Mouse (Mus musculus): ENCODE results near the gene Dnajb11.

Dnajb11 gene

DNA sequence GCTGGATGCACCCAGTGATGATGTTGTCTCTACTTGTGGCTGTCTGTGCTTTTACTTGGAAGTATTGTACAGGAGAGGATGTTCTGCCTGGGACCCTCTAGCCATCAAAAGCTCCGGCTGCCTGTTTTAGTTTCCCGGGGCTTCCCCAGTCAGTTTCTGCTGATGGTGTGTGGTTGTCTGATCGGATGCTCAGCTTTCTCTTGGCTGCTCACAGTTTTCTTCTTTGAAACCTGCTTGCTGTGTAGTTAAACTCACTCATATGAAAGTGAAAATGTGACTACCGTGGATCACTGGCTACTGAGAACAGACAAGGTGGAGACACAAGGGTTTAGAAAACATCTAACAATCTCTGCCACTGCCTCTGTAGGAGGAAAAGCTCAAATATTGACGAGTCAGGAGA is 25.8 kb downstream of the Dnajb11 start:
- DNase-seq: no peak

DNA sequence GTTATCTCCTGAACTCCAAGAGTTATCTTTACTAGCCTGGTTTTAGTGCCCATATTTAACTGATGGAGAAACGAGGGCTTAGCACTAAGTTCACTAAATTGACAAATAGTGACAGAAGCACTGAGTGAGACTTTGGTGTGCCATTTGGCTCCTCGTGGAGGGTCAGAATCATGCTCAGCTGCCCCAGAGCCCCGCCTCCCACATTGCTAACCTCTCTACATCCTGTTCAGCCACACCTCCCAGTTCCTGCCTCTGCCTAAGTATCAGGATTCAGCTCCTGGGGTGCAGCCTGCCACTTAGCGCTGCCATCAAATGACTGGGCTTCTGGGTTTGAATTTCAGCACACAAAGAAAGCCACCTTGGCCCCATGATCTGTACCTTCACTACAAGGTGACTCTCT is 27.7 kb downstream of the Dnajb11 start:
- no peak for DNase-seq

DNA sequence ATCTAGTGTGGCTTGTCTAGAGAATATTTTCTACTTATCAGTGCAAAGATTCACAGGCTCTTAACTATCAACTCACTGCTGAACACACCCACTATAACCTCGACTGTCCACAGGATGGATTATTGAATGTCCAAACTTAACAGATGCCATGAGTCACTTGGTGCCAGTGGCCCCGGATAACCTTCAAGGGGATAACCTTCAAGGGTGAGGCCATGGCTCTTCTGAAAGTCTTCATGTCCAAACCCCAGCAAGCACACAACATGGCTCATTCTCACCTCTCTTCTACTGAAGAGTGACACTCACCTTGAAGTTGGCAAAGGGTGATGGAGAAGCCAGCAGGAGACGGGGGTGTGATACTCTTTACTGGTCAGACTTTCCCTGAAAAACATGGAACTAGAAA is 29.1 kb downstream of the Dnajb11 start:
- DNase-seq: no peak

DNA sequence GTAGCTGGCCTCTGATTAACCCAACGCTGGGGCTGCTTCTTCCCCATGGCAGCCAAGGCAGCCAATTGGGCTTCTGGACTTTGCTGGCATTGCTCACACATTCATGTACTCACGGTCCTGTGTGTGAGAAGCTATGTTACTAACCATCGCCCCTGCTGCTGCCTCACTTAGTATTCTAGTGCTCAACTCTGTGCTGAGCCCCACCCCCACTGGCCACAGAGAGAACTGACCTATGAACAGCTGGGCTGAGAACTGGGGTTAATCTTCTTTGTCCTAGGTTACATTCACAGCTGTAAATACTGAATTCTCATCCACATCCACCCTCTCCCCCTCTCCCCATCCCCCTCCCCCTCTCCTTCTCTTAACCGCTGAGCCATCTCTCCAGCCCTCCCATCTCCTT is 31.2 kb downstream of the Dnajb11 start:
- no peak for DNase-seq

DNA sequence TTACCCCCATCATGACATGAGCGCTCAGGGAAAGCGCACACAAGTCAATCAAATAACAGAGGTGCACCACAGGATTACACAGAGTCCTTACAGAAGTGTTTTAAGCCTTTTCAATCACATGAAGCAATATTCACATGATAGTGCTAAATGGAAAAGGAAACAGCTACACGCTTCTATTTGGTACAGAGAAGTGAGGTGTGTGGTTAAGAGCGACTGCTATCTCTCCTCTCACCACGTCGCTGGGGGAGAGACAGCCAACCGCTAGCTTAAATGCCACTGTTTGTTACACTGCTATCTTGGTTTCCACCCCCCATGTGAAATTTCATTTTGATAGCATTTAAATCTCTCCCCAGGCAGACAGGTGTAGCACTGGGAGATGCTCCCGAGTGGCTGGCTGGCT is 32.1 kb downstream of the Dnajb11 start:
- no peak for DNase-seq

DNA sequence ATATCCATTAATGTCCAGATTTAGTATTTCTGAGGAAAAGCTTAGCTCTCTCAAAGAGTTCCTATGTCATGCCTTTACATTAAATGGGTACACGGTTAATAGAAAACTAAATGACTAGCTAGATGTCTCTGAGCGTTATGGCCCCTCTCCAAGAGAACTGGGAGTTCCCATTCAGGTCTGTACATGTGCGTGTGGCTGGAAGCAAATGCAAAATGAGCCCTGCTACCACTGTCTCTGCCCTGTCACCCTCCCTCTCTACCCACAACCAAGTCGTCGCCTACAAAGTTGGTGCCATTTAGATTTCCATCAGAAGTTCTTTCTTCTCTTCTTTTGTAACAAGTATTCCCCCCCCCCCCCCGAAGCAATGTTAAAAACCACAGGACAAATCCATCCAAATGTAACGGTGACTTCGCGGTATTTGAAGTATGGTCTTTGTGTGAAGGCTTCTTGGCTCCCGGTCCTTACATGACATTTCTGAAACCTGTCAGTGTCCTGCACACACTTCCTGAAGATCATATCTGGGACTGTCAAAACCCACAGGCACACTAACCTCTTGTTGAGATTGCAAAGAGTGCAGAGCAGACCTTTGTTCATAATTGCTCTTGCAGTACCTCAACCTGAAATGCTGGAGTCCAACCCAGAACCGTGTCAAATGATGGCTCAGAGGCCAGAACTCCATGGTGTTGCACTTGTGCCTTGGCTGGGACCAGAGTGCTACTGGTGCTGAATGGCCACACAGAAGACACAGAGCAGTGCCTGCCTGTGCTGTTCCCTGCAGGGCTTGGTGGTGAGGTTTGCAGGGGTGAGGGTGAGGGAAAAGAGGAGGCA is 33.3 kb downstream of the Dnajb11 start, which contains the start of gene Ahsg:
Gene Ahsg (plus strand): TSS at position 595 of the 828 bp plus-strand sequence.
- no peak for DNase-seq

DNA sequence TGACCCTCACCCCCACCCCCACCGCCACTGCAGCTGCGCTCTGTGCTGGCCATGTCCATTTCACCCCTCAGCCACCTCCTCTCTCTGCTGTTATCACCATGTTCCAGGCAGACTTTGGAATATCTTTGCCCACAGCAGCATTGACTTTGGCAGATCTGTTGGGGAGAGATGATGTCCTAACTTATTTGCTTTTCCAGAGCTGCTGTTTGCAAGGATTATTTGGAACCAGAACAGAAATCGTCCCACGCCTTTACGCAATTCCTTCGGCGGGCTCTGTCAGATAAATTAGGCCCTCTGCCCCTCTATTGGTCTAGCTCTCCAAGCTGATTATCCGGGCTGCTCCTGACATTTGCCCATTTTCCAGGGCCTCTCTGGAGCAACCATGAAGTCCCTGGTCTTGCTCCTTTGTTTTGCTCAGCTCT is 34.1 kb downstream of the Dnajb11 start:
- DNase-seq: no peak

DNA sequence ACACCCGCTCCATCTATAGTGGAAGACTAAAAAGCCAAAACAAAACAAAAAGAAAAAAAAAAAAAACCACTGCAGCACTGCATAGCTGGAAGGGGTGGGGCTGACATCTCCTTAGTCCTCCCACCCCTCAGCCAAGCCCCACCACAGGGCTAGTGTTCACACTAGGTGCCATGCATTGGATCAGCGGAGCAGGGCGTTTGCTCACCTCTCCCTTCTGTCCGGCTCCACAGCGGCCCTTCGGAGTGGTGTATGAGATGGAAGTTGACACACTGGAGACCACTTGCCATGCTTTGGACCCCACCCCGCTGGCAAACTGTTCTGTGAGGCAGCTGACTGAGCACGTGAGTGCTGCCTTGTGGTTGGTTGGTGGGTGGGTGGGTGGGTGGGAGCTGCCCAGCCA is 36.5 kb downstream of the Dnajb11 start:
- DNase-seq: no peak

DNA sequence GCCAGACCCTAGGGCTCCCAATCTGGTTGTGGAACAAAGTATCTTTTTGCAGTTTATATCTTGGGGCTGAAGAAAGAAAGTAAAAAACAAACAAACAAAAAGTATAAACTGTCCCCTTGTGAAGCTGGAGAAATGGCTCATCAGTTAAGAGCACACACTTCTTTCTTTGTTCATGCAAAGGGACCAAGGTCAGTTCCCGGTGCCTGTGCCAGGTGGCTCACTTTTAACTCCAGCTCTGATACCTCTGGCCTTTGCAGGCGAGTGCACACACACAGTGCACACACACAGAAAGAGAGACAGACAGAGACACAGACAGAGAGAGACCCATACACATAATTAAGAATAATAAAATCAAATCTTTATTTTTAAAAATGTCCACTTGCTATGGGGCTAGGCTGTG is 39.0 kb downstream of the Dnajb11 start:
- DNase-seq: no peak

DNA sequence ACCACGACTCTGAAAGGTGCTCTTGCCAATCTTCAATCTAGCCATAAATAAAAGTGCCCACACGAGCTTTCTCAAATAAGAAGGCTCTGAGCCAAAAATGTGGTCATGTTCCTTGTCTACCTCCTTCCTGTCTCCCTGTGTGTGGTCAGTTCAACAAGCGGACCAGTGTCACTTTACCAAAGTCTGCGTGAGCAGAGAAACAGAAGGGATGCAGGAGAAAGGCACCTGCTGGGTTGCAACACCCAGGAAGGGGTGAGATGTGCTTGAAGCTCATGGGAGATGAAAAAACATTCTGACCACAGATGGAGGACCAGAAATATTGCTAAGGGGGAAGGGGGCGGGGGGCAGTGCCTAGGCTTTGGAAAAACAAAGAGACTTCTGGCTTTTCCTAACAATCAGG is 41.7 kb downstream of the Dnajb11 start:
- no peak for DNase-seq

DNA sequence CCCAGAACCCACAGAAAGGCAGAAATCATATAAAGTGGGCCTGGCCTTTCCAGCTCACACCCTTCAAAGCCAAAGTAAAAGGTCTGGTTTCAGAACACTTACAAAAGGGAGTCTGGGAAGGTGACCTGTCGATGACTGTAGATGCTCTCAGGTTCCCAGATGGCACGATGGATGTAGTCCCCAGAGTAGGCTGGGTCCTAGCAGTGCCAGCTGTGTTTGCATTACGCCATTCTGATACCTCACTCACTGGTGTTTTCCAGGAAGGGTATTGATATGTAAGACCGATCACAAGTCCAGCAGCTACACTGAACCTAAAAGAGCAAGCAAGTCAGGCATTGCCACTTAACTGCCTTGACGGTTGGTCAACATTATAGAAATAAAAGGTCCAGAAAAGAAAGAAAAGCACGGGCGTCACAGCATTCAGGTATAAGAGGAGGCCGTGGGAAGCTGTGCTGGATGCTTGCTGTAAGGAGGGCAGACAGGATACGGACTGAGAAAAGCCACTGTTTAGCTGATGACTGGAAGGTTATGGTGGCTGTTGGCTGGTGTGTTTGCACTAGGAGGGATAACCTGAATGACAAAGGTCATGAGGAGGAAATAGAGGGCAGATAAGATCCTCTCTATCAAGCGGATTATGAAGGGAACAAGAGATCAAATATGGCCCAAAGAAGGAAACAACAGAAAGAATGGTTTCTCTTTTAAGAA is 42.4 kb downstream of the Dnajb11 start:
- no peak for DNase-seq

DNA sequence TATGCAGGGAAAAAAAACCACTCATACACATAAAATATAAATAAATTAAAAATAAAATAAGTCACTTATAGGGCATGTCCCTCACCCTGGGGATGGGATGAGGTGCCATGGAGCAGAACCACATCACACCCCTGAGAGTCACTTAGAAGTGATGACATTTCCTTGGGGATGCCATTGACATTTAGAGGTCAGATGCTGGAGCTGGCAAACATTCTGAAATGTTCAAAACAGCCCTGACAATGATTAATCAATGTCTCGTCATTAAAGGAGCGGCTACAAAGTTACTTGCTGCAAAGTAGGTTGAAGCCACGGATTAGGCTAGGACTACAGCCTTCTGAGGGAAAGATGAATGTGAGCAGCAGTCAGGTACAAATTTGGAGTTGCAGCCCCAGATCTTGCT is 43.7 kb downstream of the Dnajb11 start:
- DNase-seq: no peak

DNA sequence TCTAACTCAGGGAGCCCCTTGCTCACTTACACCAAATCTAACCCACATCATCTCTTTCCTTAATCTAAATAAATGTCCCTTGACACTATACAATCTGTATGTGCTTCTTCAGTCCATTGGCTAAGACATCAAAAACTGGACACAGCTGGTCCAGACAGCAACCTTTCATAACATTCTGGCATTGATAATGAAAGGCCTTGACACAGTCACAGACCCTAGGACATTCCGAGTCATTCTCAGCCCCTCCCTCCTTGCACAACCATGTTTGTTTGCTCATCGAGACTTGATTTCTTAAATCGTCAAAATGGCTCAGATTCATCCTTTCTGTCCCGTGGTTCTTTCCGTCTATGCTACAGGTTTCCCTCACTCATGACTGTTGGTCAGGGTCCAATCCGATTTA is 51.6 kb downstream of the Dnajb11 start:
- DNase-seq: no peak

DNA sequence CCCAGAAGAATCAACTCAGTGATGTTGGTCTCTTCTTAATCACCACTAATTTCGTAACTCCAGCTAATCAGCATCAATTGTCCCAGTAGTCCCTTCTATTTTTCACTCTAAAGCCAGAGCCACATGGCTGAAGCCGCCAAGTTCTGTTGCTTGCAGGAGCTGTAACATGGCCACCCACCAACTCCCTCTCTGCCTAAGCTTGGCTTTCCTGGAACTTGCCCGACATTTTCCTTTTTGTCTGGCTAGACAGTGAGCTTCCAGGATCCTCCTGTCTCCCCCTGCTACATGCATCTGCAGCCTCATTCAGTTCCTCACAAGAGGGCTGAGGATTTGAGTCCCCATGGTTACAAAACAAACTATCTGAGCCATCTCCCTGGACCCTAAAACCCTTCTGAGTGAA is 54.3 kb downstream of the Dnajb11 start:
- no peak for DNase-seq

DNA sequence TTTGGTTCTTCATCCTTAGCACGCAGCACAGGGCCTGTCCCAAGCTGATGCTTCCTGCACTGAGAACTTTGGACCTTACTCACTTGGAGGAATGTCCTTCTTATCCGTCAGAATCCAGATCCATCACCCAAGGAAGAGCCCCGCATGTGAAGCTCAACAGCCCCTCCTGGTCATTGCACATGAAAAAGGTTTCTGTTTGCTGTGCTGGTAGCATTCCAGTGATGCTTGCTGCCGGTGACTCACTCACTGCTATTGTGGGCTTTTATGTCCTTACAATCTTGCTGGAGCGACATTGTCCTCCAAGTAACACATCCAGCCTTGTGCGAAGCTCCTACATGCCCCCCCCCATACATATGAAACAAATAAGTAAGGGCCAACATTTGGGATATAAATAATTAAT is 55.2 kb downstream of the Dnajb11 start:
- no peak for DNase-seq

DNA sequence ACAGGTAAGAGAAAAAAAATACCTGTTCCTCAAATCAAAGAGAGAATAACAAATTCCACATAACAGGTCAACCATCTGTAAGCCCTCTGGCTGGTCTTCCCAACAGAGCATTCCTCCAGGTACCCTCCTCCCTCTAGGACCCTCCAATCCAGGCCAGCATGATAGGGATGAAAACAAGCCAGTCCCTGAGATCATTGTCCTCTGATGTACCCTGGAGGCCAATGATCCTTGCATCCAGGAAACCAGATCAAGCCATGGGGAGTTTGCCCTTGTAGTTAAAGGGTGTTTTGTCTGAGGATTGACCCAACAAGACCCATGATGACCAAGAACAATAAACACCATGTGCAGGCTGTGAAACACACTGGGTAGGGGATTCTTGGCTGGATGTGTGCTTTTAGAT is 56.6 kb downstream of the Dnajb11 start:
- DNase-seq: no peak

DNA sequence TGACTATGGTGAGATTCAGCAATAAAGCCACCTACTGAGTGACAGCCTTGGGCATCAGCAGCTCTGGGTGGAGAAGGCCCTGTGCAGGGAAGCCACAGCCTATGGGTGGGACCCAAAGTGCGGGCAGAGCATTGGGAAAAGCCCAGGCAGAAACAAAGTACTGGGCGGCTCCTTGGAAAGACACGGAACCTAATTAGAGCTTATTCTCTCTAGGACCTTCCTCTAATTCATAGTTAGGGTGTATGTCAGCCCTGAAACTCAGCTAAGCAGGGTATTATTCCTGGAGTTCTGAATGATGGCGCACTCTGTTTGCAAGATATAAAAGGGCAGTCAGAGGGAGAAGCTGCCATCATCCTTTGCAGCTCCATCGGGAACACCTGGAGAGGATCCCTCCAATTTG is 60.4 kb downstream of the Dnajb11 start, which contains the start of gene Fetub:
Gene Fetub (plus strand): TSS at position 301 of the 400 bp plus-strand sequence.
- no peak for DNase-seq

DNA sequence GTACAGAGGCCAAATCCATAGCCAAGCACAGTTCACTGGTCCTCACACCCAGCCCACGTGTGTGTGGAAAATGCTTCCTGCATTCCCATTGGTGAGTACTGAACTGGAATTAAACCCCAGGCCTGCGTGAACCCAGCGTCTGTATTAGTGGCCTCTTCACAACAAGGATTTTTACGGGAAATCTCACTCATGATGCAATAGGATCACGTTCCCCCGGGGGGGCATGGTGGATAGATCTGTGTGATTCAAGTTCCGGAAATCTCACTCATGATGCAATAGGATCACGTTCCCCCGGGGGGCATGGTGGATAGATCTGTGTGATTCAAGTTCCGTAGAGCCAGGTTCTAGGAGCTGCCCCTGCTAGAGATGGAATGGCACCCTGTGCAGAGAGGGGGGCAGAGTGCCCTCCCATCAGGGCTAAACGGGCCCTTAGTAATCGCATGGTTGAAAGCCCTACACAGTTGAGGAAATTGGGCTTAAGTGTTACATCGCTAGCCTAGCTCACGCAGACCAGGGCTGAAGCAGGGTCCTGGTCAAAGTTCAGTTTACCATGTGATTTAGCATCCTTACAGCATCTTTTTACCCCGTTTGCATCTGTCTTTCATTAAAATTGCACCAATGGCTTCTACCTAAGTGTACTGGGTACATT is 61.1 kb downstream of the Dnajb11 start:
- DNase-seq: no peak

DNA sequence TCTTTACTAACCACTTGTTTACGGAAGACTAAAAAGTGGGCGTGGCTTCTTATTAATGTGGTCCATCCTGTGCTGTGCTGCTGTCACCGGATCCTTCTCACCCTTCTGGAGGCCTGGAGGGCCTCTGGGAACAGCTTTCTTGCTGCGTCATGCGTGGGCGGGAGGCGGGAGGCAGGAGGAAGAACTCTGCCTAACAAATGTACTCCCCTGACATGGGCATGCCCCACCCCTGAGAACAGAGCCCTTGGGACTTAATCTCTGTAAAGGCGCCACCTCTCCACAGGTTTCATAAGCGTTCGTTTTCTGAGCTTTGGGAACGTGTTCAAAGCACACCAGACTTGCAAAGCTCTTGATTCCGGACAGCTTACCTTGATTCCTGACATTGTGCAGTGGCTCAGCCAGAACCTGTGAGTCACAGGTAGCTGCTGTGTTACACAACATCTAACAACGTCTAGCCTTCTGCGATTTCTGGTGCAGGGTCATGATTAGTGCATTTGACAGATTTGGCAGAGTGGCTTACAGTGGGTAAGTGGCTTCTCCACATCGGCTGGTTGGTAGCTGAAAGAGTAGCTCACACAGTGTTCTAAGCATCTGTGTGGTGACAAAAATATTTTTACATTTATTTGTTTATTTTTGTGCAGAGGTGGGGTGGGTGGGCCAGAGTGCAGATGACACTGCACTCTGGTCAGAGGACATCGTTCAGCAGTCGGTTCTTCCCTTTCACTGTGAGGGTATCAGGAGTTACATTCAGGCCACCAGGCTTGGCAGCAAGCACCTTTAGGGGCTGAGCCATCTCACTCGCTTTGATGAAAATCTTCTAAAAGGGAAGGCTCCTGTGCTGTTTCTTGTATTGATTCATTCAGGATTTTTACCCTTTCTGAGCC is 62.6 kb downstream of the Dnajb11 start:
- DNase-seq: no peak

DNA sequence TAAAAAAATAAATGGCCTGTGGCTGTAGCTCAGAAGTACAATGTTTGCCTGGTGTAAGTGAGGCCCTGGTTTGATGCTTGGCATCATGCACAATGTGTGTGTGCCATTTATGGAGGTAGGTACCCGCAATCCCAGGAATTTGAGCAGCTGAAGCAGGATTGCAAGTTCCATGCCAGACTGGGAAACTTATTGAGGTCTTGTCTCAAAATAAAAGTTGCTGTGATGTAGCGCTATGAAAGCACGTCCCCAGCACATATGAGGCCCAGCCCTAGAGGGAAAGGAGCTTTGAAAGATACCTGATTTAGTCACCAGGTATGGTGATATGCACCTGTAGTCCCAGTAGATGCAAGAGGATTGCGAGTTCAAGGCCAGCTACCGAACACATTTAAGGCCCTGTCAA is 64.1 kb downstream of the Dnajb11 start:
- no peak for DNase-seq

DNA sequence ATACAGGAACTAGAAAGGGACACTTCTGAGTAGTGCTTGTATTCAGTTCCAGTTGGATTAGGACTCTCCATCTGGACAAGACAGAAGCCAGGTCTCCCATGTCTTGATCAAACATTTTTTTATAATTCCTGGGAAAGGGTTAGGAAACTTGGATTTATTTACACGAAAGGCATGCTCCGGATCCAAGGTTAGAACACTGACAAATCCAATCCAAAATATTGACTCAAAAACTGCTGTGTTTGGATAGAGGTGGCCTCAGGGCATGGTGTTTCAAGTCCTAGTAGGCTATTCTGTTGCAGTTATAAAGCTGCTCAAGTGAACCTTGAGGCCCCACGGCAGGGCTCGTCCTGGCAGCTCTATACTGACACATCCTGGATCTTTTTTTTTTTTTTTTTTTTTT is 64.8 kb downstream of the Dnajb11 start:
- DNase-seq: no peak
